Mouse (Mus musculus) limb, embryonic 14.5 days (tissue): ENCODE data around the gene Becn1. TPM values are rescaled to one million over a fixed set of nuclear protein-coding genes. Genes with fewer than 3 reads are reported as not detected.

ENCODE experiments used
- ATAC-seq: fragments of 200-750 bp; cut with Nextera tagmentation; 2 replicates; pipeline ENCODE4 v1.8.0; 2017; ENCODE audit warnings: low read depth, moderate number of reproducible peaks, moderate TSS enrichment; ENCODE audit not compliant: low FRiP score
- DNase-seq: peaks from one replicate; pipeline ENCODE4 v3.0.0-alpha.2; 2015; ENCODE audit warnings: low spot score
- H3K27ac ChIP-seq: fragments of 300-500 bp; sonication (generic); replicated peaks from 2 replicates; pipeline ENCODE4 v1.5.1; 2014; ENCODE audit warnings: low read depth, mild to moderate bottlenecking, low read length, moderate library complexity, mixed read lengths
- H3K27me3 ChIP-seq: fragments of 300-500 bp; sonication (generic); 2 replicates; pipeline ENCODE4 v1.6.1; 2014; ENCODE audit warnings: low read length, mixed read lengths; ENCODE audit not compliant: control insufficient read depth, insufficient read depth
- H3K36me3 ChIP-seq: fragments of 300-500 bp; sonication (generic); 2 replicates; pipeline ENCODE4 v1.6.1; 2014; ENCODE audit warnings: mild to moderate bottlenecking, low read length, moderate library complexity, mixed read lengths; ENCODE audit not compliant: control insufficient read depth, insufficient read depth
- H3K4me1 ChIP-seq: fragments of 300-500 bp; sonication (generic); 2 replicates; pipeline ENCODE4 v1.6.1; 2014; ENCODE audit warnings: antibody characterized with exemption, low read length, mixed read lengths; ENCODE audit not compliant: control insufficient read depth, insufficient read depth
- H3K4me2 ChIP-seq: fragments of 300-500 bp; sonication (generic); replicated peaks from 2 replicates; pipeline ENCODE4 v1.6.1; 2014; ENCODE audit warnings: low read depth, mild to moderate bottlenecking, low read length, moderate library complexity; ENCODE audit not compliant: severe bottlenecking
- H3K4me3 ChIP-seq: fragments of 300-500 bp; sonication (generic); replicated peaks from 2 replicates; pipeline ENCODE4 v1.5.1; 2014; ENCODE audit warnings: low read length
- H3K9ac ChIP-seq: fragments of 300-500 bp; sonication (generic); 2 replicates; pipeline ENCODE4 v1.6.1; 2014; ENCODE audit warnings: mild to moderate bottlenecking, low read depth, low read length, moderate library complexity; ENCODE audit not compliant: severe bottlenecking
- H3K9me3 ChIP-seq: fragments of 300-500 bp; sonication (generic); 2 replicates; pipeline ENCODE4 v1.6.1; 2016; ENCODE audit warnings: low read length; ENCODE audit not compliant: control insufficient read depth
- POLR2A ChIP-seq: fragments of 200-500 bp; IDR thresholded peaks from 2 replicates; pipeline ENCODE4 v1.8.0; 2012; ENCODE audit warnings: inconsistent platforms, mild to moderate bottlenecking, moderate library complexity, borderline replicate concordance; ENCODE audit not compliant: insufficient read depth, insufficient read length; ENCODE audit errors: extremely low read depth
- WGBS: fragments of 180-500 bp; shearing (Covaris S2); extraction: QIAGEN DNeasy Blood & Tissue Kit; methylation state at CpG from one replicate; pipeline ENCODE4 v1.1.7; 2014; 5-methylcytosine and 5-hydroxymethylcytosine counted together
- polyA plus RNA-seq, 2 experiments: library from polyadenylated mRNA; depleted of rRNA in 1 of 2; stranded (reverse) in 1 of 2; unstranded in 1 of 2; fragments of >200 nt; fragmentation: Nextera tagmentation in 1 of 2; extraction: Ambion mirVana in 1 of 2; gene quantifications; 2 replicates each; pipeline versions ENCODE4 v1.2.1 to v1.2.3; 2012 to 2014

Becn1 gene
- polyA plus RNA-seq, 2 experiments = 86.5 to 118 TPM

DNA sequence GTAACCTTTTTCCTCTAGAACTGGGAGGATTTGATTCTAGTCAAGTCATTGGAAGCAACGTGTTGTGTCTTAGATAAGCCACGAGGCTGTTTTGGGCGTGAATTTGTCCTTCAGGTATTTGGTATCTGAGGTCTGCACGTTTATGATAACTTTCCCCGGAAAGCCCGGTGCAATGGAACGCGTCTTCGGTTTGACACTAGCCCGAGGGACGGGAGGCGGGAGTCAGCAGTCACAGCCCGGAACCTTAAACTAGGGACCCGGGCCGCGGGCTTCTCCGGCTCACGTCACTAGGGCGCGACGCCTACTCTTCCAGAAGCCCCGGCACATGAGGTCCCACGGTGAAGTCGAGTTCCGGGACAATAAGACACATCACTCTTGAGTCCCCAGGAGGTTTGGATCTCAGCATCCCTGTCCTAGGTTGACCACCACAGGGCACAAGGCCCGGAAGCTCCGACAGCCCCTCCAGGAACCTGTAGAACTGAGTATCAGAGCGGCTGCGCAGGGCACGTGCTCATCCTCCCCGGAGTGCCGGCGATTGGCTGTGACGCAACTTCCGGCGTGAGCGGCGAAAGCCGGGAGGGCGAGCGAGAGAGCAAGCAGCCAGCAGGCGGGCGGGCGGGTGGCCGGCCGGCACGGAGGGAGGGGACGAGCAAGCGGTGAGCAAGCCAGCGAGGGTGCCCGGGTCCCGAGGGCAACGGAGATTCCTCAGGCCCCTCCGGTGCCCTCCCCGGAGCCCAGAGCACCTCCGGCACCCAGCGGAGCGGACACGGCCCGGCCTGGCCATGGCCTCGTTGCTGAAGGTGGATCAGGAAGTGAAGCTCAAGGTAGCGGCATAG lies 13.8 kb upstream of the Becn1 start, which contains the start of gene Psme3:
TSS of gene Psme3 (plus strand) at position 549 of the 836 bp plus-strand sequence.
- peak within 1 kb of the TSS; percentile 97 for H3K4me3 ChIP-seq
- no peaks in the 10 kb centered on the region for H3K9me3 ChIP-seq
- H3K9ac ChIP-seq = peak within 1 kb of the TSS; percentile 88
- under 1% methylated on average over 62 of the region's 62 CpGs for WGBS
- TF ChIP-seq POLR2A = 0 out of 2 replicates have a peak, but pooled peaks have one; percentile 62
- H3K27ac ChIP-seq = peak within 1 kb of the TSS; percentile 70
- H3K4me2 ChIP-seq = peak within 1 kb of the TSS; percentile 94
- H3K27me3 ChIP-seq = no peaks in the 10 kb centered on the region
- H3K4me1 ChIP-seq = peaks cover 7% of the 10 kb centered on the region
- H3K36me3 ChIP-seq = peaks cover 31% of the 10 kb centered on the region
- peak; percentile 92 for ATAC-seq
- peak; percentile 93 for DNase-seq

DNA sequence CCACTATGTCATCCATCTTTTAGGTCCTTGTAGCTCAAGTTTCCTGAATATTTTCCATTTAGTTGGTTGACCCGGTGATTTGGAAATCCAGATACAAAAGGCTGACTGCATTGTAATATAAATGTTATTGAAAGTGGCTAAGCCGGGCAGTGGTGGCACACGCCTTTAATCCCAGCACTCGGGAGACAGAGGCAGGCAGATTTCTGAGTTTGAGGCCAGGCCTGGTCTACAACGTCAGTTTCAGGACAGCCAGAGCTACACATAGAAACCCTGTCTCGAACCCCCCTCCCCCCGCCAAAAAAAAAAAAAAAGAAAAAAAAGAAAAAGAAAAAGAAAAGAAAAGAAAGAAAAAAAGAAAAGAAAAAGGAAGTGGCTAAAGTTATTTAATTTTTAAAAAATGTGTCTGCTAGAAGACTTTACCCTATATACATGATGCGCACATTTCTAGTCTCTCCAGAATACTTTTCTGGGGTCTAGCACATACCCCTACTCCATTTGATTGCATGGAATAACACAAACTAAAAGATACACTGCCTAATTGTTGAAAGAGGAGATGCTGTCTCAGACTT lies 13.1 kb upstream of the Becn1 start:
- Histone ChIP-seq H3K9ac (peak overlapping the region; percentile 88), H3K4me2 (peak overlapping the region; percentile 94), H3K27ac (peak overlapping the region; percentile 21), H3K27me3 (no peaks in the 10 kb centered on the region), H3K9me3 (no peaks in the 10 kb centered on the region), H3K4me1 (peaks cover 7% of the 10 kb centered on the region), H3K4me3 (peak overlapping the region; percentile 97), H3K36me3 (peaks cover 24% of the 10 kb centered on the region)
- no peak for DNase-seq
- ATAC-seq = no peak
- TF ChIP-seq POLR2A = no peak
- WGBS = 85% methylated on average over 8 of the region's 8 CpGs

DNA sequence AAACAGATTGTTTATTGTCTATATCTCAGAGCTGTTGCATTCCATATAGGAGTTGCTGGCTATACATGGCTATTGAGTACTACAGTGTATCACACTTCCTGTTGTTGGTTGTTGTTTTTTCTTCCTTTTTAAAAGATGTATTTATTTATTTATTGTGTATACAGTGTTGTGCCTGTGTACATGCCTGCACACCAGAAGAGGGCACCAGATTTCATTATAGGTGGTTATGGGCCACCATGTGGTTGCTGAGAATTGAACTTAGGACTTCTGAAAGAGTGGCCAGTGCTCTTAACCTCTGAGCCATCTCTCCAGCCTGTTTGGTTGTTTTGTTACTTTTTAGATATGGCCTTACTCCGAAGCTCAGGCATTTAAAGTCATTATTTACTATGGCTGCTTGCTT lies 12.5 kb upstream of the Becn1 start:
- Histone ChIP-seq H3K36me3 (peaks cover 18% of the 10 kb centered on the region), H3K9ac (no peak overlapping the region), H3K9me3 (no peaks in the 10 kb centered on the region), H3K27ac (no peak overlapping the region), H3K4me2 (no peak overlapping the region), H3K27me3 (no peaks in the 10 kb centered on the region), H3K4me1 (peaks cover 7% of the 10 kb centered on the region), H3K4me3 (no peak overlapping the region)
- WGBS = 84% methylated on average over 1 of the region's 1 CpGs
- no peak for TF ChIP-seq POLR2A
- no peak for ATAC-seq
- DNase-seq = no peak

DNA sequence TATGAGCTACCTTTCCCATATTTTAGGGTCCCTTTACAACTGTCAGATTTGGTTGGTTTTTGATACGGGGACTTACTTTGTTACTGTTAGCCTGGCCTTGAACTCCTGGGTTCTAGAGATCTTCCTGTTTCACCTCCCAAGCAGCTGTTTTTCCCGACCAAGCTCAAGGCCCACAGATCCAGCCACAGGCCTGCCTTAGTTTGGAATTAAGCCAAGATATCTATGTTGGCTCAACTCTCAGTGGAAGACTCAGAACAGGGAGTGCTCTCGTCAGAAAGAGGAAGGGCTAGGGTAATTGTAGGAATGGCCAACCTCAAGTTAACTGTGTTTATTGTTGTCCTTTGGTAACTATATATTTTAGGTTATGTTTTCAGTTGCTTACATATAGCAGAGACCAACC lies 10.1 kb upstream of the Becn1 start:
- ATAC-seq = no peak
- no peak for DNase-seq
- H3K27me3 ChIP-seq = no peaks in the 10 kb centered on the region
- peaks cover 6% of the 10 kb centered on the region for H3K4me1 ChIP-seq
- no peak overlapping the region for H3K9ac ChIP-seq
- no peak overlapping the region for H3K27ac ChIP-seq
- 72% methylated on average over 3 of the region's 3 CpGs for WGBS
- no peaks in the 10 kb centered on the region for H3K36me3 ChIP-seq
- H3K4me3 ChIP-seq = no peak overlapping the region
- TF ChIP-seq POLR2A = no peak
- H3K4me2 ChIP-seq = no peak overlapping the region
- H3K9me3 ChIP-seq = no peaks in the 10 kb centered on the region

DNA sequence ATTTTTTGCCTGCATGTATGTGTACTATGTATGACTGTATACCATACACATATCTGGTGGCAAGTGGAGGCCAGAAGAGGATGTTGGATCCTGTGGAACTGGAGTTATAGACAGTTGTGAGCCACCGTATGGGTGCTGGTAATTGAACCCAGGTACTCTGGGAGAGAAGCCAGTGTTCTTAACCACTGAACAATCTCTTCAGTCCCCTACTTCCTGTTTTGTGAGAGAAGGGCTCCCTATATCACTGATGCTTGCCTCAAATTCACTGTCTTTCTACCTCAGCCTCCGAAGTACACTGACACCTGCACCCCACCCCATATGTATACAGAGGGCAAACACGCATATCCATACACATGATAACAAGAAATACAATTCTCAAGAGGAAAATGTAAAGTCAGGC lies 9.0 kb upstream of the Becn1 start:
- Histone ChIP-seq H3K4me1 (no peaks in the 10 kb centered on the region), H3K9ac (no peak overlapping the region), H3K4me3 (no peak overlapping the region), H3K27me3 (no peaks in the 10 kb centered on the region), H3K9me3 (no peaks in the 10 kb centered on the region), H3K36me3 (no peaks in the 10 kb centered on the region), H3K27ac (no peak overlapping the region), H3K4me2 (no peak overlapping the region)
- no peak for TF ChIP-seq POLR2A
- DNase-seq = no peak
- no peak for ATAC-seq
- WGBS = 90% methylated on average over 3 of the region's 3 CpGs
